9 mouse cellular contexts compared by ENCODE assay signal in genomic region chr3:133339411-133339823, GRCm38 (mm10). TPM values are rescaled to one million over a fixed set of nuclear protein-coding genes. Genes with fewer than 3 reads are reported as not detected.
DNase-seq lines count a peak whose midpoint lies in the region; ATAC-seq lines count a peak whose summit lies in the region.
"Had no signal": no experiment of that assay in that cellular context is flagged by ENCODE, and none has a peak within 500 bp of the region (broad histone marks: within the 10 kb centered on the region; RNA-seq: fewer than 3 reads in every experiment).

No protein-coding gene starts in this region.

- no peak overlapping the region for H3K27ac ChIP-seq in forebrain, embryonic 12.5 days
- H3K27ac ChIP-seq in forebrain, embryonic 10.5 days: no peak overlapping the region
- peak overlapping the region; percentile 52; the same call in 1 of the 2 replicates for H3K27ac ChIP-seq in embryonic facial prominence, embryonic 14.5 days (replicated peaks; ENCODE audit: low read depth, low read length)
- H3K27ac ChIP-seq in hindbrain, embryonic 14.5 days: no peak overlapping the region
- H3K27ac ChIP-seq in liver, embryonic 15.5 days (replicated peaks): no peak overlapping the region
- H3K27ac ChIP-seq: left cerebral cortex, adult 2 months had no signal

- H3K36me3 ChIP-seq in forebrain, embryonic 12.5 days (replicated peaks): peaks cover 14% of the 10 kb centered on the region
- peaks cover 33% of the 10 kb centered on the region for H3K36me3 ChIP-seq in forebrain, embryonic 10.5 days (replicated peaks)
- H3K36me3 ChIP-seq in embryonic facial prominence, embryonic 14.5 days (ENCODE audit: control insufficient read depth, insufficient read depth, low read length): peaks cover 7% of the 10 kb centered on the region; the same call in 1 of the 2 replicates
- no peaks in the 10 kb centered on the region; the same call in 1 of the 2 replicates for H3K36me3 ChIP-seq in hindbrain, embryonic 14.5 days (replicated peaks; ENCODE audit: control insufficient read depth, insufficient read depth)
- 0 out of 2 replicates have a peak, but pooled peaks cover 5% of the 10 kb centered on the region for H3K36me3 ChIP-seq in liver, embryonic 15.5 days (replicated peaks)

- H3K9me3 ChIP-seq in forebrain, embryonic 12.5 days: no peaks in the 10 kb centered on the region
- no peaks in the 10 kb centered on the region for H3K9me3 ChIP-seq in forebrain, embryonic 10.5 days
- H3K9me3 ChIP-seq in embryonic facial prominence, embryonic 14.5 days (ENCODE audit: control insufficient read depth, low read length): no peaks in the 10 kb centered on the region
- H3K9me3 ChIP-seq in hindbrain, embryonic 14.5 days (ENCODE audit: control insufficient read depth, low read length): no peaks in the 10 kb centered on the region
- H3K9me3 ChIP-seq in liver, embryonic 15.5 days (replicated peaks): no peaks in the 10 kb centered on the region

- H3K9ac ChIP-seq in forebrain, embryonic 12.5 days: no peak overlapping the region
- no peak overlapping the region for H3K9ac ChIP-seq in embryonic facial prominence, embryonic 14.5 days (ENCODE audit: low read depth, low read length)
- H3K9ac ChIP-seq in hindbrain, embryonic 14.5 days: no peak overlapping the region
- H3K9ac ChIP-seq in liver, embryonic 15.5 days: no peak overlapping the region

- H3K27me3 ChIP-seq in forebrain, embryonic 12.5 days: no peaks in the 10 kb centered on the region
- no peaks in the 10 kb centered on the region for H3K27me3 ChIP-seq in forebrain, embryonic 10.5 days (ENCODE audit: poor library complexity, severe bottlenecking)
- H3K27me3 ChIP-seq in embryonic facial prominence, embryonic 14.5 days (replicated peaks; ENCODE audit: control insufficient read depth, insufficient read depth, low read length): no peaks in the 10 kb centered on the region
- H3K27me3 ChIP-seq in hindbrain, embryonic 14.5 days (ENCODE audit: control insufficient read depth, insufficient read depth, low read length): no peaks in the 10 kb centered on the region
- H3K27me3 ChIP-seq in liver, embryonic 15.5 days: no peaks in the 10 kb centered on the region

- peak; percentile 30; the same call in 1 of the 2 replicates for ATAC-seq in forebrain, embryonic 12.5 days (ENCODE audit: low FRiP score)
- peak; percentile 46 for ATAC-seq in CD4-positive, CD25-positive, alpha-beta regulatory T cell, adult 4 months
- ATAC-seq in embryonic facial prominence, embryonic 14.5 days (ENCODE audit: low read depth): peak; percentile 92
- ATAC-seq in hindbrain, embryonic 14.5 days (ENCODE audit: low FRiP score): peak; percentile 78
- peak; percentile 77 for ATAC-seq in liver, embryonic 15.5 days (ENCODE audit: insufficient read depth)

- no peak overlapping the region for H3K4me3 ChIP-seq in forebrain, embryonic 12.5 days (replicated peaks)
- H3K4me3 ChIP-seq in forebrain, embryonic 10.5 days: no peak overlapping the region
- H3K4me3 ChIP-seq in embryonic facial prominence, embryonic 14.5 days (ENCODE audit: low read depth, low read length): no peak overlapping the region
- H3K4me3 ChIP-seq in hindbrain, embryonic 14.5 days (replicated peaks; ENCODE audit: low read length): no peak overlapping the region
- H3K4me3 ChIP-seq in liver, embryonic 15.5 days (replicated peaks): no peak overlapping the region
- H3K4me3 ChIP-seq: left cerebral cortex, adult 2 months had no signal

- WGBS in forebrain, embryonic 12.5 days: 73% methylated on average over 11 of the region's 11 CpGs
- 90% methylated on average over 11 of the region's 11 CpGs for WGBS in forebrain, embryonic 10.5 days
- WGBS in embryonic facial prominence, embryonic 14.5 days: 25% methylated on average over 11 of the region's 11 CpGs
- WGBS in hindbrain, embryonic 14.5 days: 51% methylated on average over 11 of the region's 11 CpGs
- 14% methylated on average over 11 of the region's 11 CpGs for WGBS in liver, embryonic 15.5 days (ENCODE audit: insufficient replicate concordance)

- H3K4me1 ChIP-seq in forebrain, embryonic 12.5 days: peaks cover 6% of the 10 kb centered on the region
- no peaks in the 10 kb centered on the region for H3K4me1 ChIP-seq in forebrain, embryonic 10.5 days
- 0 out of 2 replicates have a peak, but pooled peaks cover 7% of the 10 kb centered on the region for H3K4me1 ChIP-seq in embryonic facial prominence, embryonic 14.5 days (ENCODE audit: control insufficient read depth, insufficient read depth, low read length)
- 0 out of 2 replicates have a peak, but pooled peaks cover 6% of the 10 kb centered on the region for H3K4me1 ChIP-seq in hindbrain, embryonic 14.5 days (replicated peaks; ENCODE audit: control insufficient read depth, insufficient read depth, low read length)
- H3K4me1 ChIP-seq in liver, embryonic 15.5 days (replicated peaks): peaks cover 8% of the 10 kb centered on the region; the same call in 1 of the 2 replicates

- no peak overlapping the region for H3K4me2 ChIP-seq in forebrain, embryonic 12.5 days
- peak overlapping the region; percentile 23; the same call in 1 of the 2 replicates for H3K4me2 ChIP-seq in embryonic facial prominence, embryonic 14.5 days (ENCODE audit: low read depth, low read length)
- H3K4me2 ChIP-seq in hindbrain, embryonic 14.5 days (replicated peaks): no peak overlapping the region
- H3K4me2 ChIP-seq in liver, embryonic 15.5 days: no peak overlapping the region

- no peak for DNase-seq in forebrain, embryonic 10.5 days (ENCODE audit: extremely low spot score, low spot score)
- peak; percentile 92 for DNase-seq in embryonic facial prominence, embryonic 14.5 days (ENCODE audit: low spot score)
- DNase-seq in hindbrain, embryonic 14.5 days (ENCODE audit: low spot score): peak; percentile 70
- DNase-seq in retina, postnatal 7 days (ENCODE audit: low read depth, low spot score): peak; percentile 49
- no peak for DNase-seq in adrenal gland, adult 8-10 months

RNA-seq across cellular contexts. Expression of gene Ppa2, which starts 29.5 kb away (rescaled TPM):
- 76.3 and 80.2 TPM in 2 replicates for polyA plus RNA-seq in forebrain, embryonic 12.5 days (2016; fragmentation: Nextera tagmentation; extraction: Ambion mirVana)
- 87.0 and 91.5 TPM in 2 replicates for polyA plus RNA-seq in forebrain, embryonic 10.5 days (2016; fragmentation: Nextera tagmentation; extraction: Ambion mirVana)
- polyA plus RNA-seq in CD4-positive, CD25-positive, alpha-beta regulatory T cell, adult 4 months (2017; shearing (Covaris generic)): 10 to 100 TPM; 14.8 to 25.9 TPM
- polyA plus RNA-seq in embryonic facial prominence, embryonic 14.5 days (2014; fragmentation: Nextera tagmentation; extraction: Ambion mirVana): 78.0 and 91.0 TPM in 2 replicates
- polyA plus RNA-seq in hindbrain, embryonic 14.5 days (2014; fragmentation: Nextera tagmentation; extraction: Ambion mirVana): 78.2 and 80.1 TPM in 2 replicates
- polyA plus RNA-seq in liver, embryonic 15.5 days (2015; fragmentation: Nextera tagmentation; extraction: Ambion mirVana): 41.7 and 41.9 TPM in 2 replicates
- total RNA-seq in adrenal gland, adult 8-10 months (2022): 10 to 100 TPM; 48.2 to 61.3 (median 57.4) TPM

Comparison
In these comparisons a context has a peak if more than half of its experiments do, and no peak if none do; other contexts are left out.
1. ATAC-seq: peak in every context shown above with its lines; median percentile 92 in embryonic facial prominence, embryonic 14.5 days; 78 in hindbrain, embryonic 14.5 days; 77 in liver, embryonic 15.5 days; 46 in CD4-positive, CD25-positive, alpha-beta regulatory T cell, adult 4 months; 30 in forebrain, embryonic 12.5 days.
2. DNase-seq: peak in embryonic facial prominence, embryonic 14.5 days (single experiment), hindbrain, embryonic 14.5 days (single experiment) and retina, postnatal 7 days (single experiment); none in forebrain, embryonic 10.5 days (single experiment) and adrenal gland, adult 8-10 months (single experiment).